Mouse (Mus musculus) spleen, adult 2 months (tissue): ENCODE data around the gene Med12l. TPM values are rescaled to one million over a fixed set of nuclear protein-coding genes. Genes with fewer than 3 reads are reported as not detected.

Experiments used
- DNase-seq, 2 experiments: peaks; one replicate each; pipeline versions ENCODE4 v3.0.0 to v3.0.0-alpha.2; 2012 to 2021; ENCODE audit warnings: low spot score in 2 of 2, low read depth in 1 of 2
- H3K27ac ChIP-seq: fragments of 200-500 bp; 2 replicates; pipeline ENCODE4 v1.5.1; 2012; ENCODE audit warnings: low read length, inconsistent platforms; ENCODE audit not compliant: insufficient read depth
- H3K27me3 ChIP-seq: fragments of 200-500 bp; 2 replicates; pipeline ENCODE4 v1.6.1; 2012; ENCODE audit warnings: mild to moderate bottlenecking, moderate library complexity, low read length, inconsistent platforms; ENCODE audit not compliant: control insufficient read depth, insufficient read depth
- H3K36me3 ChIP-seq: fragments of 200-500 bp; 2 replicates; pipeline ENCODE4 v1.6.1; 2012; ENCODE audit warnings: mild to moderate bottlenecking, low read length, inconsistent platforms; ENCODE audit not compliant: control insufficient read depth, insufficient read depth
- H3K4me1 ChIP-seq: fragments of 200-500 bp; 2 replicates; pipeline ENCODE4 v1.6.1; 2011; ENCODE audit warnings: inconsistent platforms; ENCODE audit not compliant: control insufficient read depth, insufficient read depth, insufficient read length
- H3K4me3 ChIP-seq: fragments of 200-500 bp; 2 replicates; pipeline ENCODE4 v1.5.1; 2011; ENCODE audit warnings: mild to moderate bottlenecking, inconsistent platforms; ENCODE audit not compliant: insufficient read depth, insufficient read length; ENCODE audit errors: extremely low read depth
- CTCF ChIP-seq: fragments of 200-500 bp; IDR thresholded peaks from 2 replicates; pipeline ENCODE4 v1.5.1; 2011; ENCODE audit warnings: mild to moderate bottlenecking, inconsistent platforms; ENCODE audit not compliant: insufficient read depth, insufficient read length, insufficient replicate concordance; ENCODE audit errors: extremely low read depth
- POLR2A ChIP-seq: fragments of 200-500 bp; IDR thresholded peaks from 2 replicates; pipeline ENCODE4 v1.6.1; 2011; ENCODE audit warnings: low read depth, low read length, inconsistent platforms
- WGBS: fragments of 180-500 bp; shearing (Covaris S2); methylation state at CpG from one replicate; pipeline ENCODE4 v1.1.7; 2018; 5-methylcytosine and 5-hydroxymethylcytosine counted together
- polyA plus RNA-seq: library from polyadenylated mRNA; depleted of rRNA; stranded (reverse); fragments of >200 nt; gene quantifications from 2 replicates; pipeline ENCODE4 v1.2.3, GENCODE M21; 2012

The Med12l gene
- polyA plus RNA-seq, 1 experiment, result 2.0 TPM

GRCm38 (mm10) chr3:59130431-59130830 is 124.8 kb downstream of the Med12l start:
- TF ChIP-seq POLR2A (no peak), CTCF (no peak)
- H3K36me3 ChIP-seq, result no peaks in the 10 kb centered on the region
- 11% methylated on average over 8 of the region's 8 CpGs for WGBS
- DNase-seq, result no peak
- peak overlapping the region; percentile 19 for H3K27ac ChIP-seq
- H3K4me3 ChIP-seq, result peak overlapping the region; percentile 45
- peaks cover 8% of the 10 kb centered on the region; the same call in 1 of the 2 replicates for H3K4me1 ChIP-seq
- no peaks in the 10 kb centered on the region for H3K27me3 ChIP-seq

DNA sequence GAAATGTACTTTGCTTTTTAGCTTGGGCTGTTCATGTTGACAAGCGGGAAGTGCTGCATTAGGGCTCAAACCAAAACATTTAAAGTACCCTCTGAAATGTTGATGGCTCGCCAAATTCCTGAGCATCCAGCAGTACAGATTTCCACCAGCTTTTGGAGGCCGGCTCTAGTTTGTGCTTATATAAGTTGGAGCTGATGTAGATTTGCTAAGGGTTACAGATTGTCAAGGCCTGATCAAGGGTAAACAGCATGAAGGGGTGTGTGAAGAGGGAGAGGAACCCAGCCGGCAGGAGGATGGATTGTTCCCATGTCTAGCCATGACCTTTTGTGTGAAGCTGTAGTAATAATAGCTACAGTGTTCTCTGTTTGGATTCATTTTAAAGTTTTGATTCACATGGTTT is 125.5 kb downstream of the Med12l start:
- 62% methylated on average over 4 of the region's 4 CpGs for WGBS
- H3K27ac ChIP-seq, result no peak overlapping the region
- H3K4me3 ChIP-seq, result no peak overlapping the region
- no peak for DNase-seq
- H3K27me3 ChIP-seq, result no peaks in the 10 kb centered on the region
- peaks cover 8% of the 10 kb centered on the region; the same call in 1 of the 2 replicates for H3K4me1 ChIP-seq
- TF ChIP-seq CTCF, result no peak
- no peak for TF ChIP-seq POLR2A
- H3K36me3 ChIP-seq, result no peaks in the 10 kb centered on the region

- Histone ChIP-seq H3K4me1 (peaks cover 8% of the 10 kb centered on the region; the same call in 1 of the 2 replicates), H3K4me3 (no peak overlapping the region), H3K36me3 (no peaks in the 10 kb centered on the region), H3K27me3 (no peaks in the 10 kb centered on the region), H3K27ac (no peak overlapping the region)
- DNase-seq, result peak in 1 of 2 experiments; percentile 29
- TF ChIP-seq POLR2A (no peak), CTCF (no peak)
- 11% methylated on average over 4 of the region's 4 CpGs for WGBS
These were observed 126.3 kb downstream of the Med12l start for GRCm38 (mm10) chr3:59131966-59132365.

DNA sequence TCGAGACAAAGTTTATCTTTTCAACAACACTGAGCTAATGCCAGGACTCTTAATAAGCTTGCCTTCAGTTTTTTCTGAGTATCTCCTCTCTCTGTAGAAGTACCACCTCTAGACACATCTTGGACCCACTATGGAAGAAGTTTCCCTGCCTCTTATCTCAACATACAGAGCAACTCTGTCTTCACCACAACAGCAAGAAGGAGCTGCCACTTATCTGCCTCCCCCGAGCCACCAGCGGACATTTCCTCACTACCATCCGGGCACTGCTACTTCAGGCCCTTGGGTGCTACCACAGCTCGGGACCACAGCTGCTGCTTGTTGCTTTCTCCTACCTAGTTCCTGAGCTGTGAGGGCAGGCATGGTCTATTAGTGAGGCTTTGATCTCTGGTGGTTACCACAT is 127.6 kb downstream of the Med12l start:
- no peak for DNase-seq
- no peak overlapping the region for H3K4me3 ChIP-seq
- no peak for TF ChIP-seq CTCF
- no peak for TF ChIP-seq POLR2A
- 40% methylated on average over 5 of the region's 5 CpGs for WGBS
- peaks cover 8% of the 10 kb centered on the region; the same call in 1 of the 2 replicates for H3K4me1 ChIP-seq
- H3K27me3 ChIP-seq, result no peaks in the 10 kb centered on the region
- no peaks in the 10 kb centered on the region for H3K36me3 ChIP-seq
- H3K27ac ChIP-seq, result no peak overlapping the region

DNA sequence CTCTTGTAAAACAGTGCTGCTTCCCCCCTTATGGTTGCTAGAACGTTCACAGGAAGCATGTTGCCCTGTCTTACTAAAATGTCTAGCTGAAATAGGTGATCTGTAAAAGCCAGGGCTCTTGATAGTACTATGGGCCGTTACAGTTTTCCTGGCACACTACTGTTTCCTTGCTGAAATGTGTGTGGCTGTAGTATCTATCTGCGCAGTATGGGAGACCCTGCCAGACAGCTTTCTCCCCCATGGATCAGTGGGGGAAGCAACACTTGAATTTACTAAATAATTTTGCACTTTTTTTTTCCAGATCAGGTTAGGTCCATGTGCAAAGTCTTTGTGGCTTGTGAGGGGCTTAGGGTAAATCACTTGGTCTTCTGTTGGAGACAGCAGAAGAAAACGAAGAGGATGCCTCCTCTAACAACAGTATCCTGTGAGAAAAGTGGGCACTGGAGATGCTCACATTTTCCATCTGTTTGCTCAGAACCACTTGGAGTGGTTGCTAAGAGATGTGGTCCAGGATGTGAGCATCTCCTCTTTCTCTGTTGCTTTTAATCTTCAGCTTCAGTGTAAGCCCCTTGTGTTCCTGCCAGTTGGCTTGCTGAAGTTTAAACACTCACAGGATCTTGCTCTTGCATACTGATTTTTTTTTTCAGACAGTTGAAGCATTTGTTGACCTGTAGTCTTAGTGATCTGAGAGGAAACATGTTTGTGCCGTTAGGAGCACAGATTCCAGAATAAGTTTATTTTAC is 130.5 kb downstream of the Med12l start:
- DNase-seq, result no peak

DNA sequence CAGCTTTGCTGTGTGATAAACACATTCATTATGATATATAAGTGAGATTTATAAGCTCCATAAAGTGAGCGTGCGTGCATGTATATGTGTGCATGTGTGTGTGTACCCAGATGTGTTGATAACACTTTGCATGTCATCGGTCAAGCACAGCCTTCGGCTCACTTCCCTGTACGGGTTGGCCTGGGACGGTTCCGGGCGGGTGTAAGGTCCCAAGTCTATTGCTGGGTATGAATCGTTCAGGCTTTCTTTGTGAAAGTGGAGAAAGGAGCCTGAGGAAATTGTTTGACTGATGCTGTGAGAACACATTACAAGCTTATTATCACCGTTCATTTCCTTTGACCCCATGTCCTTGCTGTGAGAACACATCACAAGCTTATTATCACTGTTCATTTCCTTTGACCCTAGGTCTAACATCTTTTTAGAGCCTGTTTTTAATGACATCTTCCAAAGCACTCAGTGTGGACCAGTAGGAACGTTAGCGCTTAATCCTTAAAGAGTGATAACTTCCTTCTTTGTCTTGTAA is 133.4 kb downstream of the Med12l start:
- Histone ChIP-seq H3K4me3 (no peak overlapping the region), H3K36me3 (no peaks in the 10 kb centered on the region), H3K27ac (no peak overlapping the region), H3K27me3 (no peaks in the 10 kb centered on the region), H3K4me1 (no peaks in the 10 kb centered on the region)
- no peak for DNase-seq
- TF ChIP-seq POLR2A (no peak), CTCF (no peak)
- WGBS, result 85% methylated on average over 12 of the region's 12 CpGs

More for the DNA sequence above, 130.5 kb downstream of the Med12l start:
- 62% methylated on average over 5 of the region's 5 CpGs for WGBS
- TF ChIP-seq POLR2A (no peak), CTCF (no peak)
- Histone ChIP-seq H3K4me1 (peaks cover 5% of the 10 kb centered on the region; the same call in 1 of the 2 replicates), H3K27ac (no peak overlapping the region), H3K27me3 (no peaks in the 10 kb centered on the region), H3K4me3 (no peak overlapping the region), H3K36me3 (no peaks in the 10 kb centered on the region)

- no peaks in the 10 kb centered on the region for H3K27me3 ChIP-seq
- no peaks in the 10 kb centered on the region for H3K36me3 ChIP-seq
- no peak for DNase-seq
- no peak overlapping the region for H3K4me3 ChIP-seq
- no peak for TF ChIP-seq POLR2A
- no peak for TF ChIP-seq CTCF
- H3K4me1 ChIP-seq, result no peaks in the 10 kb centered on the region
- H3K27ac ChIP-seq, result no peak overlapping the region
These were observed 134.0 kb downstream of the Med12l start for GRCm38 (mm10) chr3:59139651-59140051.
